Mouse (Mus musculus): ENCODE measurements at regions not wholly inside any gene's neighbourhood (a gene's known extent, or its start where the extent isn't known, plus 50 kb on each side); places are given as distances from the start of the nearest gene placed in this dataset.
A peak's percentile ranks its signal among the peaks of the same experiment; 100 is the strongest.

GRCm38 (mm10) chr13:110450526-110450925 is 55.7 kb downstream of the Plk2 start:
- no peak for DNase-seq

DNA sequence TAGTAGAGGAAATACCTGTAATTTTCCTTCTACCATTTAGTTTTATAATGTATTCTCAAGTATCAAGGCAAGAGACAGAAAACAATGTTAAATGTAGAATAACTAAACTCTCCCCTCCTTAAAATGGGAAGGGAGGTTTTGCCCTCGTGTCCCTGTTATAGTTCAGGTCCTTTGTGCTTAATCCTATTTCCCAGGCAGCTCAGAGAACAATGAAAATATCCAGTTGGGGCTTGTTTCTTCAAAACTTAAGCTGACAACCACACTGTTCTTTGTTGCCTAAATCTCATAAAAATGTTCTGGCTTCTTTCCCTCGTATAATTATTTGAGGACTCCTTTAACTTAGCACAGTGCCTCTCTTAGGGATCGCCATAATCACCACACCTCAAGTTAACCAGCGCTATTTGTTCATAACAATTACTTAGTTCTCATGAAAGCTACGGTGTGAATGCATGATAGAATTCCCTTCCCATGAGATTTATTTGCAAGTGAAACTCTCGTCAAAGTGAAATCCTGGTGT is 57.2 kb downstream of the Plk2 start:
- DNase-seq, result no peak

DNA sequence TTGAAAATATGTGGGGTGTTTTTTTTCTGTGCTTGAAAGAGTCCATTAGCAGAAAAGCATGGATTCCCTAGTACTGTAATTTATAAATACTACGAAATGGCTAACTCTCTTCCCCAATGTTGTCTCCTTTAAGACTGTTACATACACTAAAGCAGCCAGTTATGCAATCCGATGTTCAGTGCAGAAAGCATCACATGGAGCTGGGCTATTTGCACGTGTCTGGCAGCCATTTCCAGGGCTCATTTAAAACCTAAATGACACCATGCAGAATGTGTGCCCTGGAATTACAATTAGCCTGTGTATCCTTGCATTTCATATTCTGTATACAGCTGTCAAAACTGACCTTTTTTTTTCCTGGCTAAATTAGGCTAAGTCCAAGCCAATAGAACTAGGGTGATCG is 60.2 kb downstream of the Plk2 start:
- peak; percentile 13 for DNase-seq

DNA sequence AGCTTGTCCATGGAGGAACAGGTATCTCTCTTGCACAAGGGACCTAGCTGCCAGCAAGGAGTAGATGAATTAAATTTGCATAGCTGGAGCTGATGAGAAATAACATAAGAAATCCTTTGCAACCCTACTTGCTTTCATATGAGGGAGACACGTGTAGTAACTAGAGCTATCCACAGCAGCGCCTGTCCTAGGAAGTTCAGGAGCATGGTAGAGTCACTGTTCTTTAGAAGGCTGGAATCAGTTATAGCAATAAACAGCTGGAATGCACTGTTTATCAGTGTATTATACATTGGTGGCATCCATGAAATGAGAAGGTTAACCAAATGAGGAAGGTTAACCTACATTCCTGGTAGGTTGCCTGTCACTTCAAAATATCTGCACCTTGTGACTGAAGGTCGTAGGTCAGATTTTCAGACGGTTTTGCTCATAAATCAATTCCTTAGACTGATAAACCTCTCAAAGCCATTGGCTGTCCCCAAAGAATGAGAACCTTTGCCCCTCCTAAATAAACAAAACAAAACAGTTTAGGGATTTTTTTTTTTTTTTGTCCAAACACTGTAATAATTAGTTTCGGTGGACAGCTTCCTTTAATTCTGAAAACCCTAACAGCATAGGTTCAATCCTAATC is 60.8 kb downstream of the Plk2 start:
- DNase-seq, result no peak

DNA sequence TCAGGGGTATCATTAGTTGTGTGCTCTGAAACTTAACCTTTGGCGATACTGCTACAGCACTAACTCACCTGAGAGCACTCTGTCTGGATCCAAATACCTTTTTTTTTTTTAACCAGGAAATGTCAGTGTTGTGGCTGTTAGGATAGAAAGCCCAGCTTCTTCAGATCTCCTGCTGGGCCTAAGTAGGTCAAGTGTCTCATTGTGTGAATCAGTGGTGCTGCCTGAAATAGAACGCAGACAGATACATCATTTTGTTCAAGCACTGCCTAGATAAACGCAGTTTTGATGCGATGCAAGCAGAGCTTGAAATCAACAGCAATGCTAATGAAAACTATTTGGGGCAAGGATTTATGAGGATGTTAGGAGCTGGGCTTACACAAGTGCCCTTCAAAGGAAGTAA is 63.9 kb downstream of the Plk2 start:
- DNase-seq, result no peak

GRCm38 (mm10) chr13:110461581-110461980 is 66.7 kb downstream of the Plk2 start:
- no peak for DNase-seq

GRCm38 (mm10) chr13:110471526-110471925 is 76.7 kb downstream of the Plk2 start:
- DNase-seq, result no peak

DNA sequence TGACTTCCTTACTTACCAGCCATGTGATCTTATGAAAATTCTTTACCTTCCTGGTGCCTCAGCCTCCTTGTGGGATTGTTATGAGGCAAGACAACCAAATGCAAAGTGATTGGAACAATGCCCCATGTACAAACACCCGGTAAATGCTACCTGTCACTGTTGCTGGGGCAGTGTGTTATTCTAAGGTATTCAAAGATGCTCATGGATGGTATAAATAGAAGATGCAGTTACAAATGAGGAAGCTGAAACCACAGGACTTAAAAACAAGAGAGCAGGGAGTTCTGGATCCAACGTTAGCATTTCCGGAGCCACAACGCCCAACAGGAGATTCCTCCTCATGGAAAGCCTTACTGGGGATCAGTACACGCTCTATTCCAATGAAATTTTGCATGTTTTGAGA is 82.9 kb downstream of the Plk2 start:
- no peak for DNase-seq

DNA sequence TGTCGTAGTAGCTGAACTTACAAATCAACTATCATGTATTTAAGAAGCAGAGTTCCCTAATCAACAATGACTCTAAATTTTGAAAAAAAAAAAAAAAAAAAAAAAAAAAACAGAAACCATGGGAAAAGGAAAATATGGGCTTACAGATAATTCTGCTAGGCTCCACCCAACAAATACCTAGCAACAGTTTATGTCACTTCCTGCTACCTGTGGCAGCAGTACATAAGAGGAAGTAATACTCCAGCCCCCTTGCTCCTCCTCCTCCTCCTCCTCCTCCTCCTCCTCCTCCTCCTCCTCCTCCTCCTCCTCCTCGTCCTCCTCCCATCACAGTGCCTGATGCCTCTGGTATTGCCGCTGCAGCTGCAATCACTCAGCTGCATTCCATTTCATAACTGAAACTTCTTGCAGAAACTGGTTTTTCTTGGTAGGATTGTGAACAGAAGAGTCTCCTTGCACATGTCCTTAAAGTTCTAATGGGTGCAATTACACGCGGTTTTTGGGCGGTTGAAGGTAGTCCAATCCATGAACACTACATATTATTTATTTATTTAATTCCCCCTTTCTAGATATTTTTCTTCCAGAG is 89.6 kb downstream of the Plk2 start:
- DNase-seq, result no peak

GRCm38 (mm10) chr13:110485515-110485914 is 90.7 kb downstream of the Plk2 start:
- no peak for DNase-seq

DNA sequence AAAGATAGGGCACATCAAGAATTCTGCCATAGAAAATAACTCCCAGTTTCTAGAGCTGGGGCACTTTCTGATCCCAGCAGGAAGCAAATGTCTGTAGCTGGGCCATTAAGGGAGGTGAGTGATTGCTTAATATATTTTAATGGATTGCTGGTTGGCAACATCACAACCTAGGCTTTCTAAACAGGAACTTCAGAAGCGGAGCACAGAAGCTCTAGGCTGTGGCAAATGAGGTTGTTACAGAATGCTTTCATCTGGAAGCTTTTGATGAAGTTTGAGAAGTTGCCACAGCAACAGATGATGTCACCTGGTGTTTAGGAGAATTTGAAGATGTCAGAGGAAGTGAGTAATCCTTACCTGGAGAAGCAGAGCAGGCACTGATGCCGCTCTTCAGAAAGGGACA is 95.3 kb downstream of the Plk2 start:
- no peak for DNase-seq

- DNase-seq, result peak; percentile 37
Observed at GRCm38 (mm10) chr13:110492296-110493001, 97.6 kb downstream of the Plk2 start.

DNA sequence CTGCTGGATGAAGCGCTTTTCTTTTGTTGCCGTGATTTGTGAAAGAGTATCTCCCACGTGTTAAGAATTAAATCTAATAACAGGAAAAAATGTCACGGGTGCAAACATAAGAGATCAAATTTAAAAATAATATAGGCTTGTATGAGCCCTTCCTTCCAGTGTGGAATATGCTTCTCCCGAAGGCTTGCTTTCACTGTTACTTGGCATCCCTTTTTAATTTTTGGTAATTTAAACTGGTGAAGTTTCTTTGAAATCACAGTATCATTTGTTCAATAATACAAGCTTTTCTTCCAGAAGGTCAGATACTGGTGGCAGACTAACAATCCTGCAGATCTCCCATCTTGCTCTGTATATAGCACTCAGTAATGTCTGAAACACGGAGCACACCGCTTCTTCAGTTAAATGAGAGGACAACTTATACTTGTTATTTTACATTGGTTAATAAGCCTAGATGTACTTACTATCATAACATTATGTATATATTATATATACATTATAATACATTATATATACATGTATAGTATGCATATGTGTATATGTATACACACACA is 98.2 kb downstream of the Plk2 start:
- DNase-seq, result no peak

- DNase-seq, result no peak
Observed at GRCm38 (mm10) chr13:110497461-110497860, 102.6 kb downstream of the Plk2 start.

- no peak for DNase-seq
Observed at GRCm38 (mm10) chr13:110507814-110508362, 113.0 kb downstream of the Plk2 start.

- DNase-seq, result peak; percentile 49
Observed at GRCm38 (mm10) chr13:110517986-110518385, 123.1 kb downstream of the Plk2 start.

DNA sequence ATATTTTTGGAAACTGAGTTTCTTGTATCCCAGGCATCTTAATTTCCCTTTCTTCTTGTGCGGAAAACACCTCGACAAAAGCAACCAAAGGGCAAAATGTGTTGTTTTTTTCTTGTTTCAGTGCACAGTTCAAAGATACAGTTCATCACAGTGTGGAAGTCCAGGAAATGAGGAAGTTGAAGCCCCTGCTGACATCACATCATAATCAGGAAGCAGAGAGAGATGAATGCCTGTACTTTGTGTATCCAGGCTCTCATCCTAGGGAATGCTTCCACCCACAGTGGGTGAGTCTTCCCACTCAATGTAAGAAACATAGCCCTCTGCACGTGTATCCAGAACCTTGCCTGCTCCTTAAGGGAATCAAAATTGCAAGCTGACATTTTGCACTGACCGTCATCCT is 128.1 kb downstream of the Plk2 start:
- DNase-seq, result no peak

DNA sequence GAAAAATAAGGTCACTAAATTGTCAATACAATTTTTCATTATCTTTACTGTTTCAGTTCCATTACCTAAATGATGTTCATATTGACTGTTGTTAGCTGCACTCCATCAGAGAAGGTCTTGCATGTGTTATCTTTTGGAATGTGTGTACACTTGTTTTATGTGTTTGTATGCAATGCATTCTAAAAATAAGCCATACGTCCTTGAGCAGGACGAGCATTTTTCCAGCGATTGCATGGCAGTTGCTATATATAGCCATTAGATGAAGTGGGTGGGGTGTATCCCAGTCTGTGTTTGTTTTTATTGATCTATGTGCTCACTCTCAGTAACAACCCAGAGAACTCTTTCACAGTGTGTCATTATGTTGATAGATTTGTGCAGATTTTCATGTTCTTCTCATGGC is 132.8 kb downstream of the Plk2 start:
- DNase-seq, result no peak

GRCm38 (mm10) chr13:110529624-110530023 is 134.8 kb downstream of the Plk2 start:
- DNase-seq, result no peak

GRCm38 (mm10) chr13:110534320-110534764 is 139.5 kb downstream of the Plk2 start:
- DNase-seq, result no peak

DNA sequence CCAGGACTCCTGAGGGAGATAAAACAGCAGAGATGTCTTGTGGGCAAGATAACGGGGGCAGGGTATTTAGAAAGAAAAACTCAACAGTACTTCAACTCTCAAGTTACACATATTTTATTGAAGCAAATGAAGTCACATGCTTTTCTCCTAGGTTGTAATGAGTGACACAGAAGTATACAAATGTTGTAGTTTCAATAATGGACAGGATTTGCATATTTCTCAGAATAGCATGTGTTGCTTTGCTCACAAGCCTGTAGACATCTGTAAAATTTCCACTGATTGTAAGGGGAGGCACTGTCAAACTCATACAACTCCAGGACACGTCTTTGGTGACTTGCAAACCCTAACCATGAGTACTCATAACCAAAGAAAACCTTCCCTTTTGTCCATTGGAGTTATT is 140.9 kb downstream of the Plk2 start:
- no peak for DNase-seq

DNA sequence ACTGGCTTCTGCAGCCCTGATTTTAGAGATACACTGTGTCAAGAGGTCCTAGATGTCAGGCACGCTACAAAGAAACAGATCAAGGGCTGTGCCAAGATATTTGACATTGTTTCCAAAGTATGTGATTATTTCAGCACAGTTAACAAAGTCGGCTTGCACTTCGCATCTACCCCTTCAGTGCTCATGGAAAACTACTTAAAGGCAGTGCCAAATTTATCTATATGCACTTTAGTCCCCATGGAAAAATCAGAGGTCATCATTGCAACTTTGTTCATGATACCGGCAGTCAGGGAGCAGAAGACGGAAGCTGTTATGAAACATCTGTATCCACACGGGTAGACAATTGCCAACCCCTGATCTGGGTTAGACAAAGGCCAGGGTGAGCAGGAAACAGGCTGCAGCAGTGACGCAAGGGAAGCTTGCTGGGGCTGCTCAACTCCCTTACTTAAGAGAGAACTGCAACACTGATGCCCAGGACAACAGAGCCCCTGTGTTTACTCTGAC is 143.2 kb downstream of the Plk2 start:
- DNase-seq, result no peak

GRCm38 (mm10) chr13:110540543-110541265 is 145.9 kb downstream of the Plk2 start:
- DNase-seq, result peak; percentile 78

Measured in right cerebral cortex, adult 18-20 months (tissue).